Mouse (Mus musculus): ENCODE results near the gene Ppm1a. TPM values are rescaled to one million over a fixed set of nuclear protein-coding genes. Genes with fewer than 3 reads are reported as not detected.

Gene Ppm1a
- 58.2 and 73.8 TPM in 2 replicates for polyA plus RNA-seq (2014; fragmentation: Nextera tagmentation; extraction: Ambion mirVana)

DNA sequence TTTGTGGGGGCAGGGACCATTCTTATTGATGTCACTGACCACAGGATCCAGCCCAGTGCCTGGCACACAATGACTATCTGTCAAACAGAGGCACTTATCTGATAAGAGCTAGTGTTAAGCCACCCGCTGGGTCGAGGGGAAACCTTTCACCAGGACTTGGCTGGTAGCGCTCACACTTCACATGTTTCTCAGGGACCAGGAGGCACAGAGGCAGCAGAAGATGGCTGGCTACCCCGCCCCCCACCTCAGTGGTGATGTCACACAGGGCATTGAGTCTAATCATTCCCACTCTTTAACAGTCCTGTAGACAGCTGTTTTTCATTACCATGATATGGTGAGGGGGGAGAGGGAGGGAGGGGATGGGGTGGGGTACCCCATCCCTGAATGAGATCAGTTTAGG, at the start of gene Ppm1a:
Gene Ppm1a (plus strand): TSS at position 370 of the 400 bp plus-strand sequence.
- 15% methylated on average over 4 of the region's 4 CpGs for WGBS
- no peak within 1 kb of the TSS for H3K4me2 ChIP-seq (replicated peaks; ENCODE audit: low read depth, low read length)
- H3K27ac ChIP-seq (ENCODE audit: low read depth, low read length), result no peak within 1 kb of the TSS
- peaks cover 5% of the 10 kb centered on the region; the same call in 1 of the 2 replicates for H3K4me1 ChIP-seq (ENCODE audit: control insufficient read depth, insufficient read depth, low read length)
- no peaks in the 10 kb centered on the region for H3K27me3 ChIP-seq (ENCODE audit: control insufficient read depth, insufficient read depth, low read length)
- no peak within 1 kb of the TSS for H3K4me3 ChIP-seq (ENCODE audit: low read length)
- no peaks in the 10 kb centered on the region for H3K36me3 ChIP-seq (ENCODE audit: control insufficient read depth, insufficient read depth, low read length)
- H3K9ac ChIP-seq (ENCODE audit: low read depth, low read length), result no peak within 1 kb of the TSS
- H3K9me3 ChIP-seq (ENCODE audit: control insufficient read depth, low read length), result no peaks in the 10 kb centered on the region
- ATAC-seq (ENCODE audit: low FRiP score, low TSS enrichment), result no peak

DNA sequence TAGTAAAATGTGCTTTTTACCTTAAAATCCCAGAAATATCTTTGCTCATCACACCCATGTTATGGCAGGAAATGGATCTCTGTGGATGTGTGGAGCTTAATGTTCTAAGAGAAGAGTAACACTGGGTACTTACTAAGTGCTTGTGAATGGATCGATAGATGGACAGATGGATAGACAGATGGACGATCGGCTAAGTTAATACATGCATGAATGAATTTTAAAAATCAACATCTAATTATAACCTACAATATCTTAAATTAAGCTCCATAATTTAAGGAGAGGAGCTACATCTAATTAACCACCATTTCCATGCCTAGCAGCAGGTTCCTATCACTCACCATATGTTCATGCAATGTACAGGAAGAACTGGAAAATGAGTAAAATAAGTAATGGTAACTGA, 47.3 kb upstream of the Ppm1a start:
- H3K4me1 ChIP-seq (ENCODE audit: control insufficient read depth, insufficient read depth, low read length), result no peaks in the 10 kb centered on the region
- no peak overlapping the region for H3K4me3 ChIP-seq (ENCODE audit: low read length)
- 100% methylated on average over 3 of the region's 3 CpGs for WGBS
- no peaks in the 10 kb centered on the region; the same call in 1 of the 2 replicates for H3K9me3 ChIP-seq (ENCODE audit: control insufficient read depth, low read length)
- no peak overlapping the region for H3K4me2 ChIP-seq (replicated peaks; ENCODE audit: low read depth, low read length)
- no peak overlapping the region for H3K9ac ChIP-seq (ENCODE audit: low read depth, low read length)
- H3K36me3 ChIP-seq (ENCODE audit: control insufficient read depth, insufficient read depth, low read length), result no peaks in the 10 kb centered on the region
- H3K27ac ChIP-seq (ENCODE audit: low read depth, low read length), result no peak overlapping the region
- no peak for ATAC-seq (ENCODE audit: low FRiP score, low TSS enrichment)
- H3K27me3 ChIP-seq (ENCODE audit: control insufficient read depth, insufficient read depth, low read length), result no peaks in the 10 kb centered on the region

DNA sequence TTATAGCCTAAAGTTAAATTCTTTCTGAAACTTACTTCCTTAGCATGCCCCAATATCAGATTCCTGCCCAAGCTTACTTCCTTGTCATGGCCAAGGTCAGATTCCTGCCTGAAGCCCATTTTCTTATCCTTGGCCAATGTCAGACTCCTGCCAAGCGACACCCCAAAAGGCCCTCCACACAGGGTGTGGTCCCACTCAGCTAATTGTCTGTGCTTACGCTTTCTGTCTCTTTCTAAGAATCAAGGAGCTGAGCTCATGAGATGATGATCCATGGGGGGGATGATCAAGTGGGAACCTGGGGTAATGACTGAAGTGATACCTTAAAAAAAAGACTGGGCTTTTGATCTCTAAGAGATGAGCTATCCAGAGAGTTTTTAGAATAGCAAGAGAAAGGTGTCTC, 42.4 kb upstream of the Ppm1a start:
- Histone ChIP-seq H3K27me3 (ENCODE audit: control insufficient read depth, insufficient read depth, low read length) (no peaks in the 10 kb centered on the region), H3K4me1 (ENCODE audit: control insufficient read depth, insufficient read depth, low read length) (no peaks in the 10 kb centered on the region), H3K9me3 (ENCODE audit: control insufficient read depth, low read length) (no peaks in the 10 kb centered on the region; the same call in 1 of the 2 replicates), H3K36me3 (ENCODE audit: control insufficient read depth, insufficient read depth, low read length) (no peaks in the 10 kb centered on the region), H3K4me3 (ENCODE audit: low read length) (no peak overlapping the region), H3K4me2 (replicated peaks; ENCODE audit: low read depth, low read length) (no peak overlapping the region), H3K9ac (ENCODE audit: low read depth, low read length) (no peak overlapping the region), H3K27ac (ENCODE audit: low read depth, low read length) (no peak overlapping the region)
- no peak for ATAC-seq (ENCODE audit: low FRiP score, low TSS enrichment)
- WGBS, result 94% methylated on average over 2 of the region's 2 CpGs

DNA sequence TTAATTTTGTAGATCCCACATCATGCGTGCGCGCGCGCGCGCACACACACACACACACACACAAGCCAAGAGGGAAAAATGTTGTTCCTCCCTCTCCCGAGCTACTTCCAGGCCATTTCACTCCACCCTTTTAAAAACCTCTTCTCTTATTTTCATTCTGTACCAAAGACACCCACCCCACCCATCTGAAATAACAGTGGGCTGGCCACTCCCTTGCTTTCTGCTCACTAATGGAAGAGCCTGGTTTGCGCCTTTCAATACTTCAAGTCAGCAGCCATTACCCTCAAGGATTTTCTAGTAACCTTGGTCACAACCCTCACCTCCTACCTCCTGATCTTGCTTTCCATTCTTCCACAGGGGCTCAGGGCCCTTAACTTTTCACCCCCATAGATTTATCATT, 41.4 kb upstream of the Ppm1a start:
- Histone ChIP-seq H3K9me3 (ENCODE audit: control insufficient read depth, low read length) (no peaks in the 10 kb centered on the region; the same call in 1 of the 2 replicates), H3K36me3 (ENCODE audit: control insufficient read depth, insufficient read depth, low read length) (no peaks in the 10 kb centered on the region), H3K4me2 (replicated peaks; ENCODE audit: low read depth, low read length) (no peak overlapping the region), H3K4me3 (ENCODE audit: low read length) (no peak overlapping the region), H3K4me1 (ENCODE audit: control insufficient read depth, insufficient read depth, low read length) (no peaks in the 10 kb centered on the region), H3K27me3 (ENCODE audit: control insufficient read depth, insufficient read depth, low read length) (no peaks in the 10 kb centered on the region), H3K27ac (ENCODE audit: low read depth, low read length) (no peak overlapping the region), H3K9ac (ENCODE audit: low read depth, low read length) (no peak overlapping the region)
- 92% methylated on average over 9 of the region's 9 CpGs for WGBS
- no peak for ATAC-seq (ENCODE audit: low FRiP score, low TSS enrichment)

DNA sequence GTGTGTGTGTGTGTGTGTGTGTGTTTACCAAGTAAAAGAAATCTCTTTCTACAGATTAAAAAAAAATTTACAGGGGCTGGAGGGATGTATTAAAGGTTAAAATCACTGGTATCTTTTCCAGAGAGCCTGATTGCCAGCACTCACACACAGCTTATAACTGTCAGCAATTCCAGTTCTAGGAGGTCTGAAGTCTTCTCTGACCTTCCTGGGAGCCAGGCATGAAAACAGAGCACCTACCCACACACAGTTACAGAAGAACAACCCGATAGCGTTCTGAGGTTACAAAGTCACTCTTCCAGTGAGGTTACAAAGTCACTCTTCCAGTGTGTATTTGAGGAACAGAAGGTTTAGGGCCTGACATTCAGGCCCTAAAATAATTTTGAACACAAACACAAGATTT, 38.2 kb upstream of the Ppm1a start:
- Histone ChIP-seq H3K9me3 (ENCODE audit: control insufficient read depth, low read length) (no peaks in the 10 kb centered on the region), H3K4me1 (ENCODE audit: control insufficient read depth, insufficient read depth, low read length) (no peaks in the 10 kb centered on the region), H3K9ac (ENCODE audit: low read depth, low read length) (no peak overlapping the region), H3K4me3 (ENCODE audit: low read length) (no peak overlapping the region), H3K27ac (ENCODE audit: low read depth, low read length) (no peak overlapping the region), H3K27me3 (ENCODE audit: control insufficient read depth, insufficient read depth, low read length) (no peaks in the 10 kb centered on the region), H3K4me2 (replicated peaks; ENCODE audit: low read depth, low read length) (no peak overlapping the region), H3K36me3 (ENCODE audit: control insufficient read depth, insufficient read depth, low read length) (no peaks in the 10 kb centered on the region)
- WGBS, result 43% methylated on average over 2 of the region's 2 CpGs
- ATAC-seq (ENCODE audit: low FRiP score, low TSS enrichment), result no peak

DNA sequence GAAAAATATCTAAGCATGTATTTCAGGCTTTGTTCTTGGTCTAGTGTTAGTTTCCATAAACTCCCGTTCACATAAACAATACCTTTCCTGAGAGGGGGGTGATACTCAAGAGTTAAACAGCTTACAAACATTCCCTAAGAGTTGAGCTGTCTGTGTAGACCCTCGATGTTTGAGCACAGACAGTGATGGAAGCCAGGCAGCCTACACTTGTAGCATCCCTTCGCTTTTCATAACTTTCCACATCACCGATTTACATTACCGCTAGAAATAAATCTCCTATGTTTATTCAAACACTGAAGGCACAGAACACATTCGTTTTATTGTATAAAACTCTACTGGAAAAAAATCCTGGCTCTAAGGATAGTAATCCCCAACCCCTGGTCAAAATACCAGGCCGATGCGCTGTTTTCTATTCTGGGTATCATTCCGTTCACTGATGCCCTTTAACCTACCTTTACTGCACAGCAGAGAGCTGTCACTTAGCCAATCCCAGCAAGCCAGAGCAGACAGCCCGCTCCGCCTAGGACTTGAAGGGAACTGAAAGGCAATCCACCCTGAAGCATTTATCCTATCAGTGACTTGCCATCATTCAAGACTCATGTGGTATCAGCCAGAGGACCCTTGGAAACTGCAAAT, 37.7 kb upstream of the Ppm1a start:
- no peak overlapping the region for H3K9ac ChIP-seq (ENCODE audit: low read depth, low read length)
- no peak overlapping the region for H3K4me3 ChIP-seq (ENCODE audit: low read length)
- H3K36me3 ChIP-seq (ENCODE audit: control insufficient read depth, insufficient read depth, low read length), result no peaks in the 10 kb centered on the region
- H3K4me1 ChIP-seq (ENCODE audit: control insufficient read depth, insufficient read depth, low read length), result no peaks in the 10 kb centered on the region
- no peaks in the 10 kb centered on the region for H3K9me3 ChIP-seq (ENCODE audit: control insufficient read depth, low read length)
- H3K4me2 ChIP-seq (replicated peaks; ENCODE audit: low read depth, low read length), result no peak overlapping the region
- no peak for ATAC-seq (ENCODE audit: low FRiP score, low TSS enrichment)
- H3K27me3 ChIP-seq (ENCODE audit: control insufficient read depth, insufficient read depth, low read length), result no peaks in the 10 kb centered on the region
- H3K27ac ChIP-seq (ENCODE audit: low read depth, low read length), result no peak overlapping the region
- WGBS, result 72% methylated on average over 11 of the region's 11 CpGs

DNA sequence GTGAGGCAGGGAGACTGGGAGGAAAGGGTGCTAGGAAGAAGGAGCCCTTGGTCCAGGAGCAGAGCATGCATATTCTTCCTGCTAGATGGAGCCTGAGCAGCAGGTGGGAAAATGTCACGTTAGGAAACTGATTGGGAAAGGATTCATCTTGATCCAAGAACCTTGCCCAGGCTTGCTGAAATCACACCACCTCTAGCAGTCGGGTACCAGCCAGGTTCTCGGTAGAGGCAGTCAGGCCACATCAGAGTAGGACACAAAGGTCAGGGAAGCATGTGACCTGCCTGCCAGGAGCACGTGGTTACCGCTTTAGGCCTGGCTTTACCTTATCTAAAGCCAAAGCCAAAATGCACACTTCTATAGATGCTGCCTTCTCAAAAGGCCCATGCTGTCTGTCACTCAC, 35.5 kb upstream of the Ppm1a start:
- no peak overlapping the region for H3K9ac ChIP-seq (ENCODE audit: low read depth, low read length)
- no peaks in the 10 kb centered on the region for H3K36me3 ChIP-seq (ENCODE audit: control insufficient read depth, insufficient read depth, low read length)
- no peak overlapping the region for H3K4me2 ChIP-seq (replicated peaks; ENCODE audit: low read depth, low read length)
- H3K27me3 ChIP-seq (ENCODE audit: control insufficient read depth, insufficient read depth, low read length), result no peaks in the 10 kb centered on the region
- H3K27ac ChIP-seq (ENCODE audit: low read depth, low read length), result no peak overlapping the region
- no peak for ATAC-seq (ENCODE audit: low FRiP score, low TSS enrichment)
- H3K4me1 ChIP-seq (ENCODE audit: control insufficient read depth, insufficient read depth, low read length), result no peaks in the 10 kb centered on the region
- H3K9me3 ChIP-seq (ENCODE audit: control insufficient read depth, low read length), result no peaks in the 10 kb centered on the region
- no peak overlapping the region for H3K4me3 ChIP-seq (ENCODE audit: low read length)
- 86% methylated on average over 5 of the region's 5 CpGs for WGBS

DNA sequence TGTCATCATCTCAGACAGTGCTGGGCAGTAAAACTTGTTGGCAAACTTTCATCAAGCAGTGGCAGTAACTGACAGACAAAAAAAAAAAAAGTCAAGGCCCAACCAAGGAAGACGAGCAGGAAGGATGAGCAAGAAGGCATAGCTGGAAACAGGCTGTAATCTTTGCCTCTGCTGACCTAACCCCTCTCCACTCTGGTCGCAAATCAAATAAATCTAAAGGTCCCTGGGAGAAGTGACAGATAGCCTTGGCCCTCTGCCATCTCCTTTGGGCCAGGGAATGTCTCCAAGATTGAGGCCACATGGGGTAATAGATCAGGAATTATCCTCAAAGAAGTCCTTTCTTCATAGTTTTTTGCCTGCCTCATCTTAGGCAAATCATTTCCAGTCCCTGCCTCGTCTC, 33.3 kb upstream of the Ppm1a start:
- no peak for ATAC-seq (ENCODE audit: low FRiP score, low TSS enrichment)
- H3K36me3 ChIP-seq (ENCODE audit: control insufficient read depth, insufficient read depth, low read length), result no peaks in the 10 kb centered on the region

DNA sequence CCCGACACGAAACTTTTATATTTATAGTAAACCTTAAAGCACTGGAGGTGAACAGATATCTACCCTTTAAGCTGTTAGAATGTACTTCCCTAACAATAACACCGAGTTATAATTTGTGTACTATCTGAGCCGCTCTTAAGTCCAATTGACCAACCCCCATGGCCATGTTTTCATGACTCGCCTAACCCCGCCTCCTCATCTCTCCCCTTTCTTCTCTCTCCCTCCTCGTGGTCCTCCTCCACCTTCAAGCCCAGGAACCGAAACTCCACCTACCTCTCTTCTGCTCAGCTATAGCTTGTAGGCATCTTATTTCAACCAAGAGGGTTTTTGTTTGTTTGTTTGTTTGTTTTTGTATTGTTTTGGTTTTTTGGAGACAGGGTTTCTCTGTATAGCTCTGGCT, 30.2 kb upstream of the Ppm1a start:
- 87% methylated on average over 8 of the region's 8 CpGs for WGBS
- no peaks in the 10 kb centered on the region for H3K27me3 ChIP-seq (ENCODE audit: control insufficient read depth, insufficient read depth, low read length)

More for the DNA sequence above, 33.3 kb upstream of the Ppm1a start:
- H3K27ac ChIP-seq (ENCODE audit: low read depth, low read length), result no peak overlapping the region
- no peak overlapping the region for H3K4me2 ChIP-seq (replicated peaks; ENCODE audit: low read depth, low read length)
- no peak overlapping the region for H3K4me3 ChIP-seq (ENCODE audit: low read length)
- no peaks in the 10 kb centered on the region for H3K4me1 ChIP-seq (ENCODE audit: control insufficient read depth, insufficient read depth, low read length)
- no peaks in the 10 kb centered on the region for H3K27me3 ChIP-seq (ENCODE audit: control insufficient read depth, insufficient read depth, low read length)
- H3K9me3 ChIP-seq (ENCODE audit: control insufficient read depth, low read length), result no peaks in the 10 kb centered on the region
- 40% methylated on average over 3 of the region's 3 CpGs for WGBS
- H3K9ac ChIP-seq (ENCODE audit: low read depth, low read length), result no peak overlapping the region

More for the DNA sequence above, 30.2 kb upstream of the Ppm1a start:
- Histone ChIP-seq H3K4me3 (ENCODE audit: low read length) (no peak overlapping the region), H3K27ac (ENCODE audit: low read depth, low read length) (no peak overlapping the region), H3K4me1 (ENCODE audit: control insufficient read depth, insufficient read depth, low read length) (no peaks in the 10 kb centered on the region), H3K9ac (ENCODE audit: low read depth, low read length) (no peak overlapping the region), H3K9me3 (ENCODE audit: control insufficient read depth, low read length) (no peaks in the 10 kb centered on the region), H3K4me2 (replicated peaks; ENCODE audit: low read depth, low read length) (no peak overlapping the region), H3K36me3 (ENCODE audit: control insufficient read depth, insufficient read depth, low read length) (no peaks in the 10 kb centered on the region)
- no peak for ATAC-seq (ENCODE audit: low FRiP score, low TSS enrichment)

Measured in kidney, embryonic 14.5 days (tissue).